ENCODE assay signal across 9 mouse cellular contexts in genomic region chr11:7213161-7213500, GRCm38 (mm10). TPM values are rescaled to one million over a fixed set of nuclear protein-coding genes. Genes with fewer than 3 reads are reported as not detected.
DNase-seq lines count a peak whose midpoint lies in the region; ATAC-seq and TF ChIP-seq lines count a peak whose summit lies in the region.
"Had no signal": no experiment of that assay in that cellular context is flagged by ENCODE, and none has a peak within 500 bp of the region (broad histone marks: within the 10 kb centered on the region; RNA-seq: fewer than 3 reads in every experiment).

No protein-coding gene starts in this region.

- peaks cover 34% of the 10 kb centered on the region for H3K27me3 ChIP-seq in heart, embryonic 16.5 days (ENCODE audit: control insufficient read depth, insufficient read depth, low read length)
- peaks cover 44% of the 10 kb centered on the region for H3K27me3 ChIP-seq in hindbrain, embryonic 10.5 days (ENCODE audit: insufficient read depth, poor library complexity, severe bottlenecking)
- H3K27me3 ChIP-seq in liver, postnatal 0 days (ENCODE audit: insufficient read depth, low read length): peaks cover 39% of the 10 kb centered on the region

- TF ChIP-seq CTCF in liver, postnatal 0 days (IDR thresholded peaks at IDR 0.05; ENCODE audit: low read depth): no peak

- H3K4me1 ChIP-seq in heart, embryonic 16.5 days (ENCODE audit: control insufficient read depth, insufficient read depth, low read length): peaks cover 20% of the 10 kb centered on the region
- H3K4me1 ChIP-seq in hindbrain, embryonic 10.5 days (replicated peaks): peaks cover 35% of the 10 kb centered on the region
- no peaks in the 10 kb centered on the region for H3K4me1 ChIP-seq in liver, postnatal 0 days (ENCODE audit: insufficient read depth)

- no peaks in the 10 kb centered on the region for H3K36me3 ChIP-seq in heart, embryonic 16.5 days (ENCODE audit: control insufficient read depth, insufficient read depth)
- no peaks in the 10 kb centered on the region for H3K36me3 ChIP-seq in hindbrain, embryonic 10.5 days
- no peaks in the 10 kb centered on the region for H3K36me3 ChIP-seq in liver, postnatal 0 days (replicated peaks; ENCODE audit: insufficient read depth, low read length)

- H3K4me3 ChIP-seq in heart, embryonic 16.5 days (ENCODE audit: low read length): peak overlapping the region; percentile 70
- H3K4me3 ChIP-seq in hindbrain, embryonic 10.5 days: peak overlapping the region; percentile 76
- peak overlapping the region; percentile 45 for H3K4me3 ChIP-seq in liver, postnatal 0 days (ENCODE audit: low read depth, low read length)

- ATAC-seq in heart, embryonic 16.5 days (replicated peaks; ENCODE audit: extremely low read depth, insufficient read depth, low FRiP score): peak; percentile 10; the same call in 1 of the 2 replicates
- ATAC-seq in liver, postnatal 0 days: peak; percentile 5; the same call in 1 of the 2 replicates
- ATAC-seq in inflammation-experienced regulatory T-cells, adult 6 months: no peak

- TF ChIP-seq EP300 in liver, postnatal 0 days (IDR thresholded peaks at IDR 0.05; ENCODE audit: low read depth): no peak

- H3K9ac ChIP-seq in heart, embryonic 16.5 days (ENCODE audit: low read length): peak overlapping the region; percentile 51
- no peak overlapping the region; the same call in 1 of the 2 replicates for H3K9ac ChIP-seq in liver, postnatal 0 days (replicated peaks)

- intact Hi-C loops in heart, postnatal 25 days (cut with DNase I): loop anchor here (2.0 to 10.0 kb wide), 6 partner anchors 122 to 1312 kb away; no protein-coding TSS in a partner anchor

- 2% methylated on average over 19 of the region's 19 CpGs for WGBS in heart, embryonic 16.5 days
- 2% methylated on average over 19 of the region's 19 CpGs for WGBS in hindbrain, embryonic 10.5 days
- WGBS in liver, postnatal 0 days (ENCODE audit: insufficient replicate concordance): 3% methylated on average over 17 of the region's 19 CpGs

- no peak overlapping the region for H3K27ac ChIP-seq in heart, embryonic 16.5 days (ENCODE audit: low read length)
- peak overlapping the region; percentile 84; the same call in 1 of the 2 replicates for H3K27ac ChIP-seq in hindbrain, embryonic 10.5 days
- no peak overlapping the region for H3K27ac ChIP-seq in liver, postnatal 0 days (ENCODE audit: low read depth)

- DNase-seq in heart, postnatal 25 days (ENCODE audit: low spot score): no peak
- peak; percentile 62 for DNase-seq in R1 (ENCODE audit: low read depth, low spot score)
- peak; percentile 18 for DNase-seq in hindbrain, embryonic 10.5 days (ENCODE audit: low spot score)
- no peak for DNase-seq in liver, postnatal 0 days
- DNase-seq in adrenal gland, postnatal 36 days: no peak
- DNase-seq in urinary bladder, postnatal 25 days (ENCODE audit: low spot score): no peak

- H3K9me3 ChIP-seq in heart, embryonic 16.5 days (replicated peaks; ENCODE audit: control insufficient read depth, low read length): no peaks in the 10 kb centered on the region
- H3K9me3 ChIP-seq in hindbrain, embryonic 10.5 days: no peaks in the 10 kb centered on the region
- H3K9me3 ChIP-seq in liver, postnatal 0 days (ENCODE audit: low read length): no peaks in the 10 kb centered on the region

- peak overlapping the region; percentile 93 for H3K4me2 ChIP-seq in heart, embryonic 16.5 days (ENCODE audit: low read depth, low read length)
- peak overlapping the region; percentile 62 for H3K4me2 ChIP-seq in liver, postnatal 0 days (ENCODE audit: low read depth, low read length)

RNA-seq across cellular contexts. Expression of gene Igfbp3, which starts 0.6 kb away (rescaled TPM):
- polyA plus RNA-seq in heart, embryonic 16.5 days (2015; fragmentation: Nextera tagmentation; extraction: Ambion mirVana): 36.3 and 41.1 TPM in 2 replicates
- total RNA-seq in heart, postnatal 25 days (2021): 10 to 100 TPM; 35.3 to 44.3 TPM
- 12.5 and 13.0 TPM in 2 replicates for polyA plus RNA-seq in hindbrain, embryonic 10.5 days (2016; fragmentation: Nextera tagmentation; extraction: Ambion mirVana)
- 27.4 and 31.3 TPM in 2 replicates for polyA plus RNA-seq in liver, postnatal 0 days (2015; fragmentation: Nextera tagmentation; extraction: Ambion mirVana)
- total RNA-seq in adrenal gland, postnatal 36 days (2021): 10 to 100 TPM; 58.6 to 75.0 TPM
- not detected for polyA plus RNA-seq in inflammation-experienced regulatory T-cells, adult 6 months (2017; shearing (Covaris generic))

RNA-seq across cellular contexts. Expression of gene Igfbp1, which starts 15.5 kb away (rescaled TPM):
- polyA plus RNA-seq in heart, embryonic 16.5 days (2015; fragmentation: Nextera tagmentation; extraction: Ambion mirVana): 0.19 and 0.45 TPM in 2 replicates
- total RNA-seq in heart, postnatal 25 days (2021): not detected
- 0.16 TPM in 1 of 2 replicates, not detected in the other for polyA plus RNA-seq in hindbrain, embryonic 10.5 days (2016; fragmentation: Nextera tagmentation; extraction: Ambion mirVana)
- 1,301 and 1,767 TPM in 2 replicates for polyA plus RNA-seq in liver, postnatal 0 days (2015; fragmentation: Nextera tagmentation; extraction: Ambion mirVana)
- under 1 TPM in 1 of 2 experiments, not detected in 1; 0.46 TPM for total RNA-seq in adrenal gland, postnatal 36 days (2021)
- polyA plus RNA-seq in inflammation-experienced regulatory T-cells, adult 6 months (2017; shearing (Covaris generic)): not detected
- total RNA-seq: left cerebral cortex, adult 18-20 months had no signal

RNA-seq across cellular contexts. Expression of gene Gm11985, which starts 24.8 kb away (rescaled TPM):
- not detected in 2 replicates for polyA plus RNA-seq in heart, embryonic 16.5 days (2015; fragmentation: Nextera tagmentation; extraction: Ambion mirVana)
- not detected for total RNA-seq in heart, postnatal 25 days (2021)
- not detected in 2 replicates for polyA plus RNA-seq in hindbrain, embryonic 10.5 days (2016; fragmentation: Nextera tagmentation; extraction: Ambion mirVana)
- polyA plus RNA-seq in liver, postnatal 0 days (2015; fragmentation: Nextera tagmentation; extraction: Ambion mirVana): 0.11 TPM in 2 replicates
- total RNA-seq in adrenal gland, postnatal 36 days (2021): not detected
- not detected for polyA plus RNA-seq in inflammation-experienced regulatory T-cells, adult 6 months (2017; shearing (Covaris generic))
- total RNA-seq: left cerebral cortex, adult 18-20 months had no signal

Comparison
In these comparisons a context has a peak if more than half of its experiments do, and no peak if none do; other contexts are left out.
1. DNase-seq: peak in R1 (single experiment) and hindbrain, embryonic 10.5 days (single experiment); none in heart, postnatal 25 days (single experiment), liver, postnatal 0 days (single experiment), adrenal gland, postnatal 36 days (0 of 2) and urinary bladder, postnatal 25 days (single experiment).
2. RNA of gene Igfbp3, which starts 0.6 kb away (polyA plus RNA-seq): 36.3 to 41.1 TPM in heart, embryonic 16.5 days, 27.4 to 31.3 TPM in liver, postnatal 0 days and 12.5 to 13.0 TPM in hindbrain, embryonic 10.5 days; not detected in inflammation-experienced regulatory T-cells, adult 6 months; every median in the first group is over 10 times any median in the second.
3. RNA of gene Igfbp1, which starts 15.5 kb away (polyA plus RNA-seq): 1,301 to 1,767 TPM in liver, postnatal 0 days; 0.19 to 0.45 TPM in heart, embryonic 16.5 days, 0.16 TPM in hindbrain, embryonic 10.5 days and not detected in inflammation-experienced regulatory T-cells, adult 6 months; every median in the first group is over 100 times any median in the second.
4. Peak in every context shown above with its lines, with median percentiles within 50 percentile points of each other: H3K4me3 ChIP-seq.